Mouse (Mus musculus): ENCODE data around the gene Stk4. TPM values are rescaled to one million over a fixed set of nuclear protein-coding genes. Genes with fewer than 3 reads are reported as not detected.

The Stk4 gene
- total RNA-seq, 1 experiment from 2014 or later: 34.7 TPM

DNA sequence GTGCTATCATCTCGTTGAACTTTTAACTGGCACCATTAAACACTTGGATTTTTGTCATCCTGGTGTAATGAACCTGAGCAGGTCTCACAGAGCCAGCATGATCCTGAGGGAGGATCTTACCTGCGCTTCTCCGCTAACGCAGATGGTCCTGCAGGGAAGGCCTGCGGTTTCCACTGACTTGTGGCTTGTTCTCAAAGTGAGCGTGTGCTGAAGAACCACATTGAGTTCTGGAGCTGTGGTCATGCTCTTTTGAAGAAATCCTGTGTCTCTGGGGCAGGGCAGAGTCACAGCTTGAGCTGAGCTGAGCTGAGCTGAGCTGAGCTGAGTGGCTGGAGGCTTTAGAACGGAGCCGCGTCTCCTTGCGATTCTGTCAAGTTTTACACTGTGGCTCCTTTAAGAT is 11.5 kb downstream of the Stk4 start:
- no peak for DNase-seq

DNA sequence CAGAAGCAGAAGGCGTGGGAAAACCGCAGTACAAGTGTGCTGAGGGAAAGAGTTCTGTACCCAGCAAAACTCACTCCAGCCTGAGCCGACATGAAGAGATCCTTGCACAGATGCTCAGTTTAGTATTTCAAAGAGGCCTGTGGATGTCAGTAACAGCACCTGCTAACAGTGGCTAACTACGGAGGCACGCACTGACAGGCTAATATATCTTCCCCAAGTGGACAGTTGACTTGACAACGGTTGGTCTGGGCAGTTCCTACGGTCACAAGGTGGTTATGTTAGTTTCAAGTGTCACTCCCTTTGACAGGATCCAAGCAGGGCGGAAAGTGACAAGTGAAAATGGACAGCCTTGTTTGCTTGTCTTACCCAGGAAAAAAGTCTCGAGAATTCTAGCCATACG is 12.1 kb downstream of the Stk4 start:
- no peak for DNase-seq

DNA sequence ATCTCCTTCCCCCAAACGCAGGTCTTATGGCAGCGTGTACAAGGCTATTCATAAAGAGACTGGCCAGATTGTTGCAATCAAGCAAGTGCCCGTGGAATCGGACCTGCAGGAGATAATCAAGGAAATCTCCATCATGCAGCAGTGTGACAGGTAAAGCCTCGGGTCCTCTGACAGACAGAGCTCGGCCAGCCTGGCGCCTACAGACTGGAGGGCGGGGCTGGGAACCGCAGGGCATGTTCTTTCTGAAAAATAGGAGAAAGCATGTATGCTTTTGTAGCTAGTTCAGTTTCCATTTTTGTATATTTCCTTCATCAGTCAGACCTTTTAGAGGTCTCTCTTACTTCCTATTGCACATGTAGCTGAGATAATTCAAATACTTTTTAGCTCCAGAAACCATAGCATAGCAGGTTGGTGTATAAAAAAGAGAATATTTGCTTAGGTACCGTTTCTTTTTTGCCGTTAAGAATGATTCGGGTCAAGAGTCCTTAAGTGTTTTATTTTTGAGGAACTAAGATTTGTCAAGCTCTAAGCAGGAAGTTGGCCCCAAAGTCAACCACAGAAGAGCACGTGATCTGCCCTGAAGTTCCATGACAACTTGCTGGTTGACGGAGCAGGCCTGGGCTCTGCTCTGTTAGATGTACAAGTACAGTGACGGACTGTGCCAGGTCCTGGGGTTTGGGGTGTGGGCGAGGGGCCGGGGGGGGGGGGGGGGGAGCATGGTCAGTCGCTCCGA is 13.7 kb downstream of the Stk4 start:
- DNase-seq: no peak

DNA sequence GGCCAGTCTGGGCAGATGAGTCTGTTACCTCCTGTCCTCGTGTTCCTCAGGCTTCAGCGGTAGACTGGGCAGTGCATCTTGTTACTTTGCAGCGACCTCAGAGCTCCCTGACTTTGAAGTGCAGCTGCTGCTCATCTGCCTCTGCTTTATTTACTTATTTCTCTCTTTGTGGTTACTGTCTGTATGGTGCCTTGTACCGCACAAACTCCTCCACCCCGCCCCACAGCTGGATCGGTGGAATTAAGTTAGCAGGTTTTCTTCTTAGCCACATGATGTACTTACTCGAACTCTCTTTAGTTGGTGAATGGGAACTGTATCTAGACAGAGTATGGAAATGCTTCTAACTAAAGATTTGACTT is 14.2 kb downstream of the Stk4 start:
- DNase-seq: no peak

DNA sequence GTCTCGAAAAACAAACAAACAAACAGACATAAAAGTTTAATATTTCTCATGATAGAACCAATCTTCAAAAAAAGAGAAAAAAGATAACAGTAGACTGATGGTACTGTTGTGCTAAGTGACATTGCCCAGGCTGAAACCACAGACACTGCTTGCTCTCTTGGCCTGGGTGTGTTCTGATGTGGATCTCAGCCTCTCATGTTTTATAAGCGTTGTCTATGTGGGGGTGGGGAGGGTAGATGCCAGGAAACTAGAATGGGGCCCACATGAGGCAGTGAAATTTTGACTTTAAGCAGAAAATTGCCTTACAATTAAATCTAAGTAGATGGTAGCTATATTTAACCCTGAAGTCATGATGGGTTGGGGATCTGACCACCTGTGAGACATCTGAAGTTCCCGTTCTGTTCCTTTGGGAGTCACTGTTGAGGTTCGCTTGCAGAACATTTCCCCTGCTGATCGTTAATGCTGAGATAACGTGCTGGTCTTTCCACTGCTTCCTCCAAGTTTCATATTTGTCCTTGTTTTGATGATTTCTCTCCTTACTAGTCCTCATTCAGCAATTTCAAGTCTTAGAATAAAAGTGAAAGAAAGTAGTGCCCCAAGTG is 17.4 kb downstream of the Stk4 start:
- DNase-seq: no peak

DNA sequence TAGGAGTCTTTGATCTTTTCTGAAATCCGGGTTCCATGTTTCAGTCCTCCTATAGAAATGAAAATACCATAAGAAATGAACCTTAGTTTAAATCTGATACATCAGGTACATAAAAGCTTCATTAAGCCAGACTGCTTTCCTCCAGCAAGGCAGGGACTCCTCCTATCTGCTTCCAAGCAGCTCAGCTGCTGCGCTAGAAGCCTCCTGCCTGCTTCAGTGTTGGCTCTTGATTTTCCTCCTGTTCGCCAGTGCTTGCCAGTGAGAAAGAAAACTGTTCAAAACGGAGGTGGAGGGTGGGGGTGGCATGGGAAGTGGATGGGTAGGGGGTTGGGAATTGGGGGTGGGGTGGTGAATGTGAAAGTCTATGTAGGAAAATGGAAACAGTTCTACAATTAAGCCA is 19.4 kb downstream of the Stk4 start:
- DNase-seq: no peak

DNA sequence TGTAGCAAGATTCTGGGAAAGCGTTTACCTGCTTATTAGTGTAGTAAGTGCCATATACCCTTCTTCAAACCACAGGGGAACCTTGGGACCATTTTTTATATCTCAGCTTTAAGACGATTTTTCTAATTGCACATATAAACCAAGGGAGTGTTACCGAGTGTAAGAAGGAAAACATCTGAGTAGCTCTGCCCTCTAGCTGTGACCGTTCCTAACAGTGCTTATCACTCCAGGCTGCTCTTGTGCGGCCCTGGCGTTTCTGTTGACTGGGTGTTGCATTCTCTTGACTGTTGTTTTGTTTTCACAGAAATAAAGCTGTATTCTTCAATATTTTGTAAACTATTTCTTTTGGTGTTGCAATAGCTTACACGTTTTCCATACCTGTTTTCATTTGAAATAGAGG is 24.0 kb downstream of the Stk4 start:
- no peak for DNase-seq

DNA sequence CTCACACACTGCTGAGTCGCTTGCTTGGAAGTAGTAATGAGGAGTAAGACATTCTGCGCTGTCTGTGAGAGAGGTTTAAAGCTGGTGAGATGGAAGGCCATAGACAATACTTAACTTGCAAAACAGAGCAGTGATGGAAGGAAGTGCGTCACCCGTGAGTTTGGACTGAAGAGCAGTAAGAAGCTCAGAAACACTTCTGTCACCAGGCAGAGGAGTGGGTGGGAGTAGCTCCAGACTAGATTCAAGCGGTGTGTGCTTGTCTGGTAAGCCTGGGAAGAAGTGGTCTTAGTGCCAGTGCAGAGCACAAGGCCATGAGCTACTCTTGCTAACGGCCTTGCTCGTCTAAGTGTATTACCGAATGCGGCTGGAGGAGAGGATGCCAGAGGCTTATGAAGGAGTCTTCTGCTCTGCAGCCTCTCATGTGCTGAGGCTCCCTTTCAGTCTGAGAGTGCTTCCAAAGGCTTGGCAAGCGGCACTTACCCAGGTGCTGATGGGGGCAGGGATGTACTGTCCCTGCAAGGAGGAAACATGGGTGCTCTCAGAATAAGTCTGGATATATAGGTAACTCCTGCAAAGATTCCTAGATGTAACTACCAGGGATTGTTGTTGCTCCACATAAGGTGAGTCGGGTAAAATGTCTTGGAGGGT is 28.6 kb downstream of the Stk4 start:
- no peak for DNase-seq

DNA sequence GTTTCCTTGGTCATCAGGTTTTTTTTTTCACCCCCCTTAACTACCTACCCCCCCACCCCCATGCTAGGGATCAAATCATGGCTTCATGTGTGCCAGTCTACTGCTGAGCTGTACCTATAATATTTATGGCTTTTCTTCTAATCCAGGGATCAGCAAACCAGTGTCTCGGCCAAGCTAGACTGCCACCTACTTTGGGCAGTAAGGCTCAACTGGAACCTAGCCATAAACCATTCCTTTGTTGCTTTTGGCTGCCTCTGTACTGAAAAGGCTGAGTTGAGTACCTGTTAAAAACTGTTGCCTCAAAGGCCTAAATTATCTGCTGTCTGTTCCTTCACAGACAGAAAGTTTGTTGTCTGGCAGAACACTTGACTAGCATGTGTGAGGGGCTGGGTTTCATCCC is 31.8 kb downstream of the Stk4 start:
- DNase-seq: no peak

DNA sequence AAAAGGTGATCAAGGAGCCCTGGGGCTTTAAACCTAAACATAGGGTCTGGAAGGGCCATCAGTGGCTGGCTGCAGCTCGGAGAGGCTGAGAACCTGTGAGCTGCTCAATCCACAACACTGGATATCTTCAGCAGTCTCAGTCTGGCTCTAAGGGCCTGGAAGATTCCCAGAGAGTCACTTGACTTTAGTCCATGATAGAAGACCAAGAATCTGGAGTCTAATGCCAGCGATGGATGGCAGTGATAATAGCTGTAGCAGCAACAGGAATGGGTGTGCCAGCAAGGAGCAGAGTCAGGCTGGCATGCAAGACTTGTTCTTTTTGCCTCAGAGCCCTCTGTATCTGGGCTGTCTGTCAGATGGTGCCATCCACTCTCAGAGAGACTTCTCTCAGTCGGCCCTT is 32.2 kb downstream of the Stk4 start:
- DNase-seq: no peak

DNA sequence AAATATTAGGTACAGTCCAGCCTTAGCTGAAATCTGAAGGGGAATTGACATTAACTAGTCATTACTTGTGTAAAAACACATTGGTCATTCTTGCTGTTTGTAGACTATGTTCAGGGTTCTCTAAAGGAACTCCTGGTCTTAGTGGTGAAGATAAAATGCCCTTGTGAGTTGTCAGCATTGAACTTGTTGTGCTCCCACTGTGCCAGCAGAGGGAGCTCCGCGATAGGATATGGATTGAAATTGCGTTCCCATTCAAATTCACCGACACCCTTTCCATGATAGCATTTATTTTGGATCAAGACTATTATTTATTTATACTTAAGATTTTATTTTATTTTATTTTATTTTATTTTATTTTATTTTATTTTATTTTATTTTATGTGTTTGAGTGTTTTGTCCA is 33.4 kb downstream of the Stk4 start:
- DNase-seq: peak; percentile 56

DNA sequence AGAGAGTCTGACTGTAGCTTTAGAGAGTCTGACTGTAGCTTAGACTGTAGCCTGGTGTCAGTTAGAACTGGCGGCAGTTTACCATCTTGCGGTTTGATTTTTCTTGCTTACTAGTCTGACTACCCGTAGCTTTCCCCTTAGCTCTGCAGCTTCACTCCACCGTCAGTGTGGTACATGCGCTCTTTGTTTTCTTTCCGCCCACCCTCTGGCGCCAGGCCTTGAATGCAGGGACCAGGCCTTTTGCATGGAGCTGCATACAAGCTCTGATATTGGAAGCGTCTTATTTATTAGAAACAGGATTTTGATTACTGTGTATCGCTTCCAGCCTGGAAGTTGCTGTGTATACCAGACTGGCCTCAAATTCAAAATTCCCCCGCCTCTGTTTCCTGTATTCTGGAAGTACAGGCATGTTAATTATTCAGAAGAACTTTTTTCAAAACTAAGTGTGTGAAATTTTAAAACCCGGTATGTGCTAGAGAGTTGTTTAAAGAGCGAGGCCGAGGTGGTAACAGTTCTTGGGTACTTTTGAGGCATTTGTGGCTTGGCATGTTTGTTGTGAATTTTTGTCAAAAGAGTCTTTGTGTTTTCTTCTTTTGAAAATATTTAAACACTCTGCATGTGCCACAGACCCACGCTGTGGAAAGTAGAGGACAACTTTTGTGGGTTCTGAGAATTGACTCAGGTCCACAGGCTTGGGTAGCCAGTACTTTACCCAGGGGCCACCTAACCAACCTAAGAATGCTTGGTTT is 36.3 kb downstream of the Stk4 start:
- no peak for DNase-seq

DNA sequence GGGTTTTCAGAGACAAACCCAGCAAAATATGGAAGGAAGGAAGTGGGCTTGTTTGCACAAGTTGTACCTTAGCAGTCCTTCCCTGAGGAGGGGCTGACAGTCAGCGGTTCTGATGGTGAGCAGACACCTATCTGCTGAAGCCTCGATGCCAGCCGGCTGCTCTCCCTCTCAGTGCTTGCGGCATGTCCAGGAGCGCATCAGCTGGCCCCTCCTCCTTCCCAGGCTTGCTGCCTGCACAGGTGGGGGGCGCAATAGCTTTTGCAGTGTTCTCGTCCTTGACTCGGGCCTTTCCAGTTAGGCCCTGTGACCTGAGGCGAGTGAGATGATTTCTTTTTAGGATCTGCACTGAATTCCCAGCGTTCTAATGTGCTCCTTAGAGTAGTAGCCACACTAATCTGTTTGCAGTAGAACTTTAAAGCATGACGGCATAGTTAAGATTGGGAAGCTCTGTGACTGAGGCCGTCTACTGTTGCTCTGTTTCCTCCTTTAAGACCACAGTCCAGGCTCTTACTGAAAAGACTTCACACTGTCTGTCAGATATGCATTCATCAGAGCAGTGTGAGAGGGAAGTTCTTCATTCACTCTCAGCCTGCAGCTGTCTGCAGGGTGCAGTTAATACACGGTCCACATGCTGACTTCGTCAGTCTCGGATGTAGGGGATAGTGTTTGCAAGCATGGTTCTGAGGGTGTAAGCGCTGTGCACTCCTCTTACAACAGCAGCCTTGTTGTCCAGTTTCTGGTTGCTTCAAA is 37.2 kb downstream of the Stk4 start:
- no peak for DNase-seq

DNA sequence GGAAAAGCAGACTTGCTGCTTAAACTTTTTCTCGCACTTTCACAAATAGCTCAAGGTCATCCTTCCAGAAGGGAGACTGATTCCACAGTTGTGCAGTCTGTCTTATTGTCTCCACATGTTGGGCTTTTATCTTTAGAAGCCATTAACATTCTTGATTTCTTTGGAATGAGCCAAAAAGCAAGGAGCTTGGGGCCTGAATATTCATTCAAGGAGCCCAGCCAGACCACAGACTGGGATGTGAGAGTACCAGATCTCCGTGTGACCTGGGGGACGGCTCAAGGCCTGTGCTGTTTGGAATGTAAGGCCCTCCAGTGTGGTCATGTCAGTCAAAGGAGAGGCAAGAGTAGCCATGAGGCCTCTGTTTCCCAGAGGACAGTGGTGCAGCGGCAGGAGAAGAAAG is 38.4 kb downstream of the Stk4 start:
- no peak for DNase-seq

DNA sequence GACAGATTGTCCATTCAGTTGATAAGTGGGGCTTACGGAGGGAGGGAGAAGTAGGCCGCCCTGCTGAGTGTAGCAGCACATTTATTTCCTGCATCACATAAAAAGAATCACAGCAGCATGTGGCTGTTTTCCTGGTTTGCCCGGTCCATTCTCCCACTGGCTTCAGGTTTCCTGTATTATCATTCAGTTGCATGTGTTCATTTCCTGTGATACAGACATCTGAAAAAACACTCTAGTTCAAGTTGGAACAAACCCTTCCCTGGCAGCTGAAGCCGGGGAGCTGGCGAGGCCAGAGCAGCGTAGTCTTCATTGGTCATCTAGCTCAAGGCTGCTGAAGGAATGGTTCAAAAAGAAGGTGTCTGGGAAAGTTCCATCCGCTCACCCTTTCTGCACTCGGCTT is 41.4 kb downstream of the Stk4 start:
- no peak for DNase-seq

DNA sequence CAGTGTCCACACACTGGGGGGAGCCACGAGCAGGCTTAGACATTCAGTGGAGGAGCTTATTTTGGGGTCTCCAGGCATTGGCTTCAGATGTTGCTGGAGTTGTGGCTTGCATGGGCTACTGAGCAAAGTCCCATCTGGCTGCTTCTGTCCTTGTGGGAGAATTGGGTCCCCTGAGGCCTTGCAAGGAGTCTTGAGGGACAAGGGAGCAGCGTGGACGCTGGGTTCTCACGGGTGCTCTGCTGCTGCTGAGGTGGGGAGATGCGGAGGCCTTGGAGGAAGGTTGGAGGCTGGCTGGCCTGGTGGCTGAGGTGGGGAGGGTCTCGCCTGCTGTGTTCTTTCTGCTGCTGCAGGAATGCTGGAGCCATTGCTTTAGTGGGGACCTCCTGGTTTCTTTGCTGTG is 43.9 kb downstream of the Stk4 start:
- DNase-seq: no peak

DNA sequence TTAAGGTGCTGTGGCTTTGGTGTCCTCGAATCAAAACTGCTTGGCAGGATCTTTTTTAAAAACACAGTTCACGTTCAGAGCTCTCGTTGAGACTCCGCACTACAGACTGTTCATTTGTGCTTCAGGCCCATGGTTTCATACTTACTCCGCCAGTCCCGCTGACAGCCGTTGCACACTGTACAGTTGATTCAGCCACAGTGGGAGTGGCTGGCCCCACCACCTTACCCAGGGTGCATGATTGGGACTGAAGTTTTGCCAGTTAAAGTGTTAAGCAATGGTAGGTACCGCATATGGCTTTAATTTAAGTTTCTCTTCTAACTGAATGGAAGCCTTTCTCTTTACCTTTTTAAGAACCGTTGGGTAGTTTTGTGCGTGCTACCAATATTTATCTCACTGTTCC is 45.4 kb downstream of the Stk4 start:
- DNase-seq: no peak

DNA sequence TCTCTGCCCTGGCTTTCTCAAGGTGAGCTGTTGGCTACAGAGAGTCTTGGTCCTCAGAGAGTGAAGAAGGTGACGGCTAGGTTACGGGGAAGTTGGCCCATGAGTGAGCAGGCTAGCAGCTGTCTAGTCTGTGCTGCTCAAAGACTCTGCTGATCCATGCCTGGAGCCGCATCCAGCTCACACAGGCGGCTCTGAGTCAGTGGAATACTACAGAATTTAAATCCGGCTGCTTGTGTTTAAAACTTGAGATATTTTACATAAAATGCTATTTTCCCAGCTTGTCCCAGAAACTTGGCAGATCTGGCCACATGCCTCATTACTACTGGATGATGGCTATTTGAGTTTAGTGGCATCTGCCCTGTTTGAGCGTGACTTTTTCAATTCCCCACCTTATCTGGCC is 49.4 kb downstream of the Stk4 start:
- no peak for DNase-seq

DNA sequence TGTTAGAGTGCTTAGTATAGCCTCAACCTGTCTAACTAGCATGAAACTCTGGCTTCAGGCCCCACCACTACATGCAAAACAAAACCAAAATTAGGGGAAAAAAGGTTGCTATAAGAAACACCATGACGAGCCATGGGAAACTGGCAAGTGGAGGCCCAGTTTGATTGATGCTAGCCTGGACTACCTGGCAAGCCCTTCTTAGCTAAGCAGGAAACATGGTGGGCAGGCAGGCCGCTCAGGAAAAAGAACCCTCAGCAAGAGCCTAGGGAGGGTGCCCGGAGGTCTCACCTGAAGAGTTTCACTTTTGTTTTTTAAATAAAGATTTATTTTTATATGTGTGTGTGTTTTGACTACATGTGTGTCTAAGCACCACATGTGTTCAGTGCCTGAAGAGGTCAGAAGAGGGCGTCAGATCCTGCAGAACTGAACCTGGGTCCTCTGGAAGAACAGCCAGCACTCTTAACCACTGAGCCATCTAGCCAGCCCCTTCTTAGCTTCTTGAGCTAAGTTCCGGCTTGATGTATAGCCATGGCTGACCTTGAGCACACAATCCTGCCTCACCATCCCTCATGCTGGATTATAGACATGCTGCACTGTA is 53.1 kb downstream of the Stk4 start:
- no peak for DNase-seq

DNA sequence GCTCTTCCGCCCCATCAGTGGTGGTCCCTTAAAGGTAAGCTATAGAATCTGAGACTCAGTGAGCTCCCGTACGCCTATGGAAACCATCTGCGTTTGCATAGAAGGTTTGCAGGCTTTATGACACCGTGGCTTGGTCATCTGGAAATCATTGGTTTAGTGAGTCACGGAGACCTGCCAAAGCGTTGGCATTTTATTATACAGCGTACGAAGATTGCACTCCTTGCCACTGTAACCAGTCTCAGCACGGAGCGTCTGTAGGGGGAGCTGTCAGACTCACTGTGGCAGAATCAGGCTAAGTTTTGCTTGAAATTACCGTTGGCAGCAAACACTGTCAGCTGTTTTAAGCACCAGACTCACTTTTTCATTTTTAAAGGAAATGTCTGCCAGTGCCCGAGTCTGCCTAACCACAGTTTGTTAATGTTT is 56.4 kb downstream of the Stk4 start:
- DNase-seq: no peak

DNA sequence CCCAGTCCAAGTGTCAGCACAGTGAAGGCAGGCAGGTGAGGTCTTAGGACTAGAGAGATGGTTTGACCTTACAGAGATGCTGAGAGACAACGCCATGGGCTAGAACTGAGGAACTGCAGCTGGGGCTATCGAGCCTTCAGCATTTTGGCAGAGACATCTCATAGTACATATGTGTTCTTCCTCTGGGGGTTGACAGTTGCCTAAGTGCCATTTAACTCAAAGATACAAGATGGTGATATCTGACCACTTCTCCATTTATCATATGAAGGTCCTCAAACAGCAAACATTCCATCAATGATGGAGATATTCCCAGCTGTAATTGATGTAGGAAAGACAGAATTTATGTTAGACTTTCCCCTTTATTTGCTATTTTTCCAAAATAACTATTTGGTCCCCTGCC is 57.2 kb downstream of the Stk4 start:
- DNase-seq: no peak
